Mouse (Mus musculus): ENCODE measurements around the gene Magt1.

- TF ChIP-seq CTCF (conservative IDR thresholded peaks at IDR 0.05; ENCODE audit: low read length) (no peak), NANOG (IDR thresholded peaks at IDR 0.05; ENCODE audit: borderline replicate concordance, low read length) (no peak), POU5F1 (IDR thresholded peaks at IDR 0.05; ENCODE audit: borderline replicate concordance, low read length) (no peak)
These were observed 19.4 kb upstream of the Magt1 start for GRCm38 (mm10) chrX:106031124-106031523.

Data from E14TG2a.4 (cell line).